Mouse (Mus musculus) midbrain, postnatal 0 days (tissue): ENCODE results near the gene Gldc. TPM values are rescaled to one million over a fixed set of nuclear protein-coding genes. Genes with fewer than 3 reads are reported as not detected.

Experiments used
- ATAC-seq: fragments of 200-750 bp; cut with Nextera tagmentation; 2 replicates; pipeline ENCODE4 v1.8.0; 2017; ENCODE audit warnings: moderate number of reproducible peaks, mild to moderate bottlenecking, moderate TSS enrichment, moderate library complexity; ENCODE audit not compliant: low FRiP score
- DNase-seq: peaks from one replicate; pipeline ENCODE4 v3.0.0-alpha.2; 2015; ENCODE audit warnings: low spot score
- H3K27ac ChIP-seq: fragments of 300-500 bp; sonication (generic); 2 replicates; pipeline ENCODE4 v1.5.1; 2014; ENCODE audit warnings: low read depth, mild to moderate bottlenecking, low read length, mixed read lengths
- H3K27me3 ChIP-seq: fragments of 300-500 bp; sonication (generic); 2 replicates; pipeline ENCODE4 v1.6.1; 2014; ENCODE audit warnings: low read length, control low read depth, mixed read lengths; ENCODE audit not compliant: insufficient read depth
- H3K36me3 ChIP-seq: fragments of 300-500 bp; sonication (generic); 2 replicates; pipeline ENCODE4 v1.6.1; 2014; ENCODE audit warnings: low read length, control low read depth, mixed read lengths; ENCODE audit not compliant: insufficient read depth
- H3K4me1 ChIP-seq: fragments of 300-500 bp; sonication (generic); 2 replicates; pipeline ENCODE4 v1.6.1; 2014; ENCODE audit warnings: mild to moderate bottlenecking, control low read depth, antibody characterized with exemption, low read length, mixed read lengths; ENCODE audit not compliant: insufficient read depth
- H3K4me2 ChIP-seq: fragments of 300-500 bp; sonication (generic); 2 replicates; pipeline ENCODE4 v1.6.1; 2014; ENCODE audit warnings: low read depth, mild to moderate bottlenecking, low read length, mixed read lengths; ENCODE audit not compliant: poor library complexity, severe bottlenecking
- H3K4me3 ChIP-seq: fragments of 300-500 bp; sonication (generic); 2 replicates; pipeline ENCODE4 v1.5.1; 2014; ENCODE audit warnings: low read depth, mild to moderate bottlenecking, low read length, moderate library complexity
- H3K9ac ChIP-seq: fragments of 300-500 bp; sonication (generic); replicated peaks from 2 replicates; pipeline ENCODE4 v1.6.1; 2014; ENCODE audit warnings: mild to moderate bottlenecking, low read length, moderate library complexity, mixed read lengths; ENCODE audit not compliant: poor library complexity, severe bottlenecking
- H3K9me3 ChIP-seq: fragments of 300-500 bp; sonication (generic); 2 replicates; pipeline ENCODE4 v1.6.1; 2016; ENCODE audit warnings: low read length, control low read depth
- CTCF ChIP-seq: IDR thresholded peaks from 2 replicates; pipeline ENCODE4 v1.5.1; 2016; ENCODE audit warnings: antibody characterized with exemption, mild to moderate bottlenecking
- WGBS: fragments of 180-500 bp; shearing (Covaris S2); extraction: QIAGEN DNeasy Blood & Tissue Kit; methylation state at CpG from one replicate; pipeline ENCODE4 v1.1.7; 2014; 5-methylcytosine and 5-hydroxymethylcytosine counted together
- polyA plus RNA-seq: library from polyadenylated mRNA; unstranded; fragments of >200 nt; fragmentation: Nextera tagmentation; extraction: Ambion mirVana; gene quantifications from 2 replicates; pipeline ENCODE4 v1.2.1, GENCODE M21; 2015
- total RNA-seq: library from RNA; depleted of rRNA; stranded (reverse); fragments of >200 nt; gene quantifications from 2 replicates; pipeline ENCODE4 v1.2.3, GENCODE M21; 2014

Gene Gldc
- total and polyA plus RNA-seq, 2 experiments from 2014 or later = 5.4 to 9.6 TPM

DNA sequence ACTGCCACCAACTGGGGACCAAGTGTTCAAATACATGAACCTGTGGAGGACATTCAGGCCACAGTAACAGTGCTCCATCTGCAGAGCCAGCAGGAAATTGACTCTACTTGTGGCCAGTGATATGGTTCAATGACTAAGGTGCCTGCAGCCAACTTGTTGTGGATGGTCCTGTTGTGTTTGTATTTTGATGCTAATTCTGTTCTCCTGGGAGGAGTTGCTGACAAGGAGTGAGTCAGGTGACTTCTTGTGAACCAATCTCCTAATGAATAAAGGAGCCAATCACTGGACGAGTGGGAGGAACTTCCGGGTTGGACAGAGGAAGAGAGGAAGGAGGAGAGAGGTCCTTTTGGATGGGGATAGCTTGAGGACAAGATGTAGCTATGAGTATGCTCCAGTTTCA lies 10.3 kb upstream of the Gldc start:
- Histone ChIP-seq H3K27ac (no peak overlapping the region), H3K4me1 (no peaks in the 10 kb centered on the region), H3K9ac (no peak overlapping the region), H3K27me3 (no peaks in the 10 kb centered on the region), H3K9me3 (0 out of 2 replicates have a peak, but pooled peaks cover 4% of the 10 kb centered on the region), H3K36me3 (no peaks in the 10 kb centered on the region), H3K4me3 (no peak overlapping the region), H3K4me2 (no peak overlapping the region)
- TF ChIP-seq CTCF = no peak
- ATAC-seq = no peak
- DNase-seq = no peak
- 91% methylated on average over 2 of the region's 2 CpGs for WGBS

DNA sequence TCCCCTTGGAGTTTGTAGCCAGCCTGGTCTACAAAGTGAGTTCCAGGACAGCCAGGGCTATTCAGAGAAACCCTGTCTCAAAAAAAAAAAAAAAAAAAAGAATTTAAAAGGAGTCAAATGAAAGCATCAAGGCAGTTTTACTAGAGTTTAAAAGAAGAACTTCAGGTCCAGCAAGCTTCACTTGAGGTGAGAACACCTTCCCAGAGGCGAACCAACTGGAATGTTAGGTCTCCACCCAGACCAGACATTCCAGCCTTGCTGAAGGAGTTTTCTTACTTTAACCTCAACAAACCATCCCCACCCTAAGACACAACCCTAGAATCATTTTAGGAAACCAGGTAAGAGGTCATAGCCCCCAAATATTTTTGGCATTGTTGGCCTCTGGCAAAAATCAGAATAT lies 4.8 kb upstream of the Gldc start:
- DNase-seq (no peak), ATAC-seq (no peak)
- TF ChIP-seq CTCF = no peak
- Histone ChIP-seq H3K9ac (no peak overlapping the region), H3K4me3 (no peak overlapping the region), H3K9me3 (0 out of 2 replicates have a peak, but pooled peaks cover 4% of the 10 kb centered on the region), H3K36me3 (no peaks in the 10 kb centered on the region), H3K27me3 (peaks cover 5% of the 10 kb centered on the region), H3K27ac (no peak overlapping the region), H3K4me2 (no peak overlapping the region), H3K4me1 (no peaks in the 10 kb centered on the region)
- 96% methylated on average over 1 of the region's 1 CpGs for WGBS

DNA sequence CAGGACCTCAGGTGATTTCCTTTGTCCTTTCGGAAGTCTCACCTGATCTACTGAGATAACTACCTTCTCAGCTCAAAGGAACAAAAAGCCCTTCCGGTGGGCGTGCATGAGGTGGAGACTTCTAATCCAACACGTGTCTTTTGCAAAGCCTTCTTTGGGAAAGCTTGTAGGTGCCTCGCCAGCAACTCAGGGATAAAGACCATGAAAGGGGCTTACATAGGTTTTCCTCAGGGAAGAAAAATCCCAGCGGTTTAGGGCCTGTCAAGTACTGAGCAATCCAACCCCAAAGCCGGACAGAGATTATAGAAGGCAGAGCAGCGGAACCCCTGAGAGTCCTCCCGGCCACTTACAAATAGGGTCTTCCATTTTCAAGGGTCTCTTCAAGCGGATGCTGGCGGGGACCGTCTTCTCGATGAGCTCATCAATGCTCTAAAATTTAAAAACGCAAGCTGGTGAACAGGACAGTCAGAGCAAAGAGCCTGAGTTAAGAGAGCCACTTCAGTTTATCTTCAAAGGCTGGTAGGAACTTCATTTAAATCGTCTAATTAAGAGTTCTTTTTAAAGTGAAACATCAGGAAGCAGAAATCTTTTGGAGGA lies 1.1 kb downstream of the Gldc start:
- no peak overlapping the region for H3K9ac ChIP-seq
- H3K36me3 ChIP-seq = no peaks in the 10 kb centered on the region
- DNase-seq = no peak
- H3K4me1 ChIP-seq = no peaks in the 10 kb centered on the region
- no peak for TF ChIP-seq CTCF
- 5% methylated on average over 15 of the region's 15 CpGs for WGBS
- H3K27ac ChIP-seq = no peak overlapping the region
- no peak for ATAC-seq
- peak overlapping the region; percentile 59 for H3K4me3 ChIP-seq
- H3K27me3 ChIP-seq = peaks cover 9% of the 10 kb centered on the region
- 0 out of 2 replicates have a peak, but pooled peaks cover 4% of the 10 kb centered on the region for H3K9me3 ChIP-seq
- peak overlapping the region; percentile 100 for H3K4me2 ChIP-seq

DNA sequence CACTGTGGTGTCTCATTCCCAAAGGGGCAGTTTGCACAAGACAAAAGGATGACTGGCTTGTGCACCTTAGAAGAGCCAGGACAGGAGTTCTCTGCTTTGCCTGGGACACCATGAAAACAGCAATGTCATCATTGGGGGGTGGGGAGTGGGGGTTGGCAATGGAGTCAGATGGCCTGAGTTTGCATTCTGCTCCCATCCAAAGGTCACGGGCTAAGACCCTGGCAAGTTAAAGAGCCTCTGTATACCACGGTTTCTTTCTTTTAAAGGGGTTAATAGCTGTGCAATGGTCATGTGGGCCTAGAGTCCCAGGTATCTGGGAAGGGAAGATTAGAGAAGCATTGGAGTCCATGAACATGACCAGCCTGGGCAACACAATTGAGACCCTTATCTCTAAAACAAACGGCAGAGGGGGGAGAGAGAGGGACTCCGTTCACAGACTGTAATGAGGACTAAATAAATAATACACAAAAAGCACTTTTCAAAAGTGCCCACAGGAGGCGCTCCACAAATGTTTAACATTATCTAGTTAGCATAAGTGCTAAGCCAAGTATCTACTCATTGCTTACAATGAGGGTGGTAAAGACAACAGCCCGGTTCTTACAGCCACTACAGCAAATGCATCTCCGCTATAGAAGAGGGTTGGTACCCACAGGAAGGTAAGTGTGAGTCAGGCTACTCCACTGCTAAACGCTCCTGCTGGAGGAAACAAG lies 3.7 kb downstream of the Gldc start:
- no peak overlapping the region for H3K4me2 ChIP-seq
- DNase-seq (no peak), ATAC-seq (no peak)
- H3K4me1 ChIP-seq = no peaks in the 10 kb centered on the region
- H3K9me3 ChIP-seq = no peaks in the 10 kb centered on the region
- H3K27me3 ChIP-seq = peaks cover 9% of the 10 kb centered on the region
- no peak for TF ChIP-seq CTCF
- no peaks in the 10 kb centered on the region for H3K36me3 ChIP-seq
- no peak overlapping the region for H3K9ac ChIP-seq
- H3K27ac ChIP-seq = no peak overlapping the region
- 87% methylated on average over 8 of the region's 8 CpGs for WGBS
- H3K4me3 ChIP-seq = no peak overlapping the region

DNA sequence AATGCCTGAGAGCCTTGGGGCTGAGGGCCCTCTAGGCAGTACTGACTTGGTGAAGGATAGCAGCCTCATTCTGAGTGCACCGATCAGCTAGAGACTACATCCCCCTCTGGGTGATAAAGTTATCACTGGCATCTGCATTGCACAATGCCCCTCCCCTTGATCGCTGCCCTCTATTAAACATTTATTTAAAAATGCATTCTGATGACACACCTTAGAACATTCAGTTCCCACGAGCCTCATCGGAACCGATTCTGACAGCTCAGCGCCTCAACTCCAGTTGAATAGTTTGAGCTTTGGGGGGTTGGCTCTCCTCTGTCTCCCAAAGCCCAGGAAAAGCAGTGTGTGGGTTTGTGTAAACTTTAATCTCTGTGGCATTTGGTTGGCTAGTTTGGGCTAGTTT lies 4.9 kb downstream of the Gldc start:
- TF ChIP-seq CTCF = no peak
- Histone ChIP-seq H3K9ac (no peak overlapping the region), H3K9me3 (no peaks in the 10 kb centered on the region), H3K27me3 (peaks cover 8% of the 10 kb centered on the region), H3K4me2 (no peak overlapping the region), H3K4me3 (no peak overlapping the region), H3K4me1 (no peaks in the 10 kb centered on the region), H3K27ac (no peak overlapping the region), H3K36me3 (no peaks in the 10 kb centered on the region)
- WGBS = 80% methylated on average over 6 of the region's 6 CpGs
- DNase-seq = no peak
- no peak for ATAC-seq

DNA sequence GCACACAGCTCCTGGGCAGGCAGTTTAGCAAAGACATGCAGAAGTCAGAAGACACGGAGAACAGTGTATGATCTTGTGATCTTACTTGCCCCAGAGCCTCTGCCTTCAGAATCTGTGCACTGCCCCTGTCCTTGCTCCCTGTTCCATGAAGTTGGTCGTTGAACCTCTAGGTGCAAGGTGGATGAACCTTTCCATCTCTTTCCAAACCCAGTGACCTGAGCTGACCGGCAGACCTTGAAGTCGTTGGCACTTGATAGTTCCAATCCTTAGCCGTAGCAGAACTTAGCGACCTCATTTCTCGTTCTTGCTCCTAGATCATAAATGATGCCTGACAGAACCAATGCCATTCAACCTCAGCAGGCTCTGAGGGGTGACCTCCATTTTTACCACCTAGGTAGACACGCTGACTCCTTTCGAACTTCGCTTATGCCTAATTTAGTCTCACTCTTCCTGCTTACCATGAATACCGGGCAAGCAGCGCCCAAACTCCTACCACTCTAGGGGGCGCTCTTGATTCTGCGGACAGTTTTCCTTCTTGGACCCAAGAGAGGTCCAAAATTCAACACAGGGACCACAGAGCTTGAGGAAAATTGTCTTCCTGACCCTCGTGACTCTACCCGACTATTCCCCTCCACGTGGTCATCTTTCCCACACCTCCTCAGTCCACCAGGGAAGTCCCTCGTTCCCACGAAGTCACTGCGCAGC lies 8.3 kb downstream of the Gldc start:
- no peaks in the 10 kb centered on the region for H3K27me3 ChIP-seq
- H3K9me3 ChIP-seq = no peaks in the 10 kb centered on the region
- H3K9ac ChIP-seq = no peak overlapping the region
- DNase-seq = no peak
- no peaks in the 10 kb centered on the region for H3K36me3 ChIP-seq
- no peaks in the 10 kb centered on the region for H3K4me1 ChIP-seq
- no peak for ATAC-seq
- TF ChIP-seq CTCF = no peak
- H3K4me2 ChIP-seq = no peak overlapping the region
- no peak overlapping the region for H3K27ac ChIP-seq
- WGBS = 93% methylated on average over 20 of the region's 20 CpGs
- no peak overlapping the region for H3K4me3 ChIP-seq
